Mouse (Mus musculus): ENCODE data around the gene Fndc4.

Gene Fndc4

GRCm38 (mm10) chr5:31295606-31296141 is at the start of gene Fndc4:
Gene Fndc4 (minus strand): TSS chr5:31296080.
- DNase-seq (ENCODE audit: low spot score in 2 of 2) = no peak

- peak; percentile 25 to 69 for DNase-seq (ENCODE audit: low spot score in 2 of 2)
These were observed 32.4 kb upstream of the Fndc4 start for GRCm38 (mm10) chr5:31328255-31328654.

GRCm38 (mm10) chr5:31326850-31327249 is 31.0 kb upstream of the Fndc4 start:
- peak in 1 of 2 experiments; percentile 57 for DNase-seq (ENCODE audit: low spot score in 2 of 2)

- DNase-seq (ENCODE audit: low spot score in 2 of 2) = peak in 1 of 2 experiments; percentile 17
These were observed 28.2 kb upstream of the Fndc4 start for GRCm38 (mm10) chr5:31324085-31324484.

GRCm38 (mm10) chr5:31322776-31323175 is 26.9 kb upstream of the Fndc4 start:
- peak in 1 of 2 experiments; percentile 9 for DNase-seq (ENCODE audit: low spot score in 2 of 2)

- DNase-seq (ENCODE audit: low spot score in 2 of 2) = no peak
These were observed 16.9 kb upstream of the Fndc4 start for GRCm38 (mm10) chr5:31312806-31313205.

- no peak for DNase-seq (ENCODE audit: low spot score in 2 of 2)
These were observed 7.2 kb upstream of the Fndc4 start for GRCm38 (mm10) chr5:31303093-31303492.

- DNase-seq (ENCODE audit: low spot score in 2 of 2) = no peak
These were observed 6.0 kb upstream of the Fndc4 start for GRCm38 (mm10) chr5:31301866-31302265.

- no peak for DNase-seq (ENCODE audit: low spot score in 2 of 2)
These were observed 2.6 kb upstream of the Fndc4 start for GRCm38 (mm10) chr5:31298486-31298885.

GRCm38 (mm10) chr5:31297981-31298380 is 2.1 kb upstream of the Fndc4 start:
- DNase-seq (ENCODE audit: low spot score in 2 of 2) = no peak

- DNase-seq (ENCODE audit: low spot score in 2 of 2) = no peak
These were observed 1.3 kb upstream of the Fndc4 start, which contains the start of gene Gckr for GRCm38 (mm10) chr5:31297047-31297757. Gene Gckr (plus strand): TSS chr5:31297443.

- no peak for DNase-seq (ENCODE audit: low spot score in 2 of 2)
These were observed 795 bp downstream of the Fndc4 start for GRCm38 (mm10) chr5:31294964-31295605.

GRCm38 (mm10) chr5:31291361-31291688 is 4.6 kb downstream of the Fndc4 start:
- no peak for DNase-seq (ENCODE audit: low spot score in 2 of 2)

GRCm38 (mm10) chr5:31290521-31291360 is 5.1 kb downstream of the Fndc4 start, which contains the start of gene Ift172:
Gene Ift172 (minus strand): TSS chr5:31291116.
- DNase-seq (ENCODE audit: low spot score in 2 of 2) = peak; percentile 93 to 96

- no peak for DNase-seq (ENCODE audit: low spot score in 2 of 2)
These were observed 6.2 kb downstream of the Fndc4 start for GRCm38 (mm10) chr5:31289626-31290230.

GRCm38 (mm10) chr5:31288655-31289054 is 7.2 kb downstream of the Fndc4 start:
- DNase-seq (ENCODE audit: low spot score in 2 of 2) = no peak

GRCm38 (mm10) chr5:31288225-31288624 is 7.7 kb downstream of the Fndc4 start:
- DNase-seq (ENCODE audit: low spot score in 2 of 2) = no peak

GRCm38 (mm10) chr5:31279245-31279988 is 16.5 kb downstream of the Fndc4 start:
- no peak for DNase-seq (ENCODE audit: low spot score in 2 of 2)

- no peak for DNase-seq (ENCODE audit: low spot score in 2 of 2)
These were observed 22.9 kb downstream of the Fndc4 start for GRCm38 (mm10) chr5:31273018-31273417.

- DNase-seq (ENCODE audit: low spot score in 2 of 2) = no peak
These were observed 28.2 kb downstream of the Fndc4 start for GRCm38 (mm10) chr5:31267686-31268085.

- DNase-seq (ENCODE audit: low spot score in 2 of 2) = no peak
These were observed 29.8 kb downstream of the Fndc4 start for GRCm38 (mm10) chr5:31266101-31266500.

All from spleen, postnatal 4 days (tissue).